Mouse (Mus musculus): ENCODE data around the gene Tmeff2. TPM values are rescaled to one million over a fixed set of nuclear protein-coding genes. Genes with fewer than 3 reads are reported as not detected.

The Tmeff2 gene
- polyA plus RNA-seq, 1 experiment from 2014 or later = 11.9 TPM

DNA sequence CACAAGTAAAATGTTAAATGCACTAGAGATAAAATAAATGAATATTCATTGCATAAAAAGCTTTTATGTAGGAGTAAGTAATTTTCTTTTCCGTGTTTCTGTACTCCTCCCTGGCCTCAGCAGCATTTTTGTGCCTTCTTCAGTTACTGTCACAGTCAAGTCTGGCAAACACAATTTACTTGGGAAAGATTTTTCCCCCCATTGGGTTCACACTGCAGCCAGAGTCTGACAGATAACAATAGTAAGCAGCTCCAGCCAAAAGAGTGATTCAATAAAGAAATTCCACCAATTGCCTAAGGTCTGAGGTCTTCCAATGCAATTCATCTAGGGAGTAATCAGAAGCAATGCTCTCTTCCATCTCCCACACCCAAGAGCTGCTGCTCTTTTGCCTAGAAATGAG, 48.1 kb downstream of the Tmeff2 start:
- Histone ChIP-seq H3K9me3 (no peaks in the 10 kb centered on the region), H3K4me3 (no peak overlapping the region), H3K36me3 (no peaks in the 10 kb centered on the region), H3K27me3 (ENCODE audit: insufficient read depth, poor library complexity, severe bottlenecking) (no peaks in the 10 kb centered on the region), H3K27ac (no peak overlapping the region), H3K4me1 (replicated peaks) (no peaks in the 10 kb centered on the region)
- DNase-seq (ENCODE audit: low spot score) = no peak
- WGBS = 67% methylated on average over 1 of the region's 1 CpGs

- no peaks in the 10 kb centered on the region for H3K4me1 ChIP-seq (replicated peaks)
- no peaks in the 10 kb centered on the region for H3K36me3 ChIP-seq
- no peak for DNase-seq (ENCODE audit: low spot score)
- no peak overlapping the region for H3K4me3 ChIP-seq
- WGBS = 91% methylated on average over 1 of the region's 1 CpGs
- no peaks in the 10 kb centered on the region for H3K9me3 ChIP-seq
- H3K27ac ChIP-seq = no peak overlapping the region
- H3K27me3 ChIP-seq (ENCODE audit: insufficient read depth, poor library complexity, severe bottlenecking) = no peaks in the 10 kb centered on the region
Measured at GRCm38 (mm10) chr1:50958844-50959243, 58.4 kb downstream of the Tmeff2 start.

DNA sequence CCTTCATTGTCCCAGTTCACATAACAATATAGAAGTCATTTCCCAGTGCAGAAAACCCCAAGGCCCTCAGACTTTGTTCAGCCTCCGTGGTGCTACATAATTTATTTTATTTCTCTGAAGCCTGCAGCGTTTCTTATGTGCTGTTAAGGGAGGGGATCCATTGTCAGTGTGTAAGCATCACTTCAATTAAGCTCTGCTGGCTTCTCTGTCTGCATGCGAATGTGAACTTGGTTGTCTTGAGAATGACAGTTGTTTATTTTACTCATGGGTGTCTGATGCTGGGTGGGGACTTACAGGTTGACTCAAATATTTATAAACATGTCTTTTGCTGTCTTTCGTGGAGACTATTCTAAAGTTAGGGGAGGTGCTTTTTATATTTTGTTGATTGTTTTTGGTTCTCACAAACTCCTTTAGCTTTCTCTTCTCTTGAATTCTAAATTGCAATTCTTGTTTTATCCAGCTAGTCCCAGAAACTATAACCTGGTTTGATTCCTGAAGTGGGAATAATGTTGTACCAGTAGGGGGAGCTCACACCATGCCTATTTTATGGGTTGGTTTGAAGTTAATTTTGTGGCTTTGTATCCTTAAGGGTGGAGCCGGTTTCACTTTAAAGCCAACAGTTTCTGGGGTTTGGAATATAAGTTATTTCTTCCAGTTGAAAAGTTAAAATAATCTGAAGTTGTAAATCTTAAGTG, 61.7 kb downstream of the Tmeff2 start:
- H3K27ac ChIP-seq = no peak overlapping the region
- DNase-seq (ENCODE audit: low spot score) = peak; percentile 33
- no peaks in the 10 kb centered on the region for H3K27me3 ChIP-seq (ENCODE audit: insufficient read depth, poor library complexity, severe bottlenecking)
- H3K4me3 ChIP-seq = no peak overlapping the region
- H3K9me3 ChIP-seq = no peaks in the 10 kb centered on the region
- H3K36me3 ChIP-seq = no peaks in the 10 kb centered on the region
- no peaks in the 10 kb centered on the region for H3K4me1 ChIP-seq (replicated peaks)
- 54% methylated on average over 5 of the region's 5 CpGs for WGBS

DNA sequence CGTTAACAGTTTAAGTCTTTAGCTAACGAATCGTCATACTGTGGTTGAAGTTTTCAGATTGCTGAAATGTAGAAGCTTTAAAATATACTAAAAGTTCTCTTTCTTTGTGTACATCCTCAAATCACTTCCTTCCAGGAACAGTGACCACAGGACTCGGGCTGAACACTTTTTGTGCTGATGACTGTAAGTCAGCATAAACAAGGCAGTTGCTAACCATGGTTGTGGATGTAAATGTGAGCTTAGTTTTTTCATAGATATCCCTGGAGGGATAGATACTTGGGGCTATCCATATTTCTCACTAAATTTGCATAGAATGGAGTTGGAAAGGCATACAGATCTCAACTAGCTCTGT, 62.2 kb downstream of the Tmeff2 start:
- no peak for DNase-seq (ENCODE audit: low spot score)
- 71% methylated on average over 4 of the region's 4 CpGs for WGBS
- no peaks in the 10 kb centered on the region for H3K4me1 ChIP-seq (replicated peaks)
- no peaks in the 10 kb centered on the region for H3K9me3 ChIP-seq
- H3K27ac ChIP-seq = no peak overlapping the region
- no peak overlapping the region for H3K4me3 ChIP-seq
- no peaks in the 10 kb centered on the region for H3K27me3 ChIP-seq (ENCODE audit: insufficient read depth, poor library complexity, severe bottlenecking)
- H3K36me3 ChIP-seq = no peaks in the 10 kb centered on the region

DNA sequence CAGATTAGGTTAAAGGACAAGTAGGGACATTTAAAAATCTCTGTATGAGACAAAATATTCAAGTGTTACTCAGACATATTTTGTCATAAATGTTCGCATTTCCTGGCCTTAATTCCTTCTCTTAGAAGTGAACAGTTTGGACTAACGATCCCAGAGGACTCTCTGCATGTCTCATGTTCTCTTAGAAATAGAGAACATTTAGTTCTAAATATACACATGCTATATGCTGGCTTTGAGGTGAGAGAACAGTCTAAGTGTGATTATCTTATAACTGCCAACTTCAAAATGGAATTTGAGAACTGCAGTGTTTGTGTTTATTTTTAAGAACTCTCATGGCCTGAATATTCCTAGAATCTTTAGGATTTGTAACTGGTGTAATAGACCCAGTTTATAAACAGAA, 69.2 kb downstream of the Tmeff2 start:
- Histone ChIP-seq H3K4me3 (no peak overlapping the region), H3K9me3 (no peaks in the 10 kb centered on the region)
- WGBS = 92% methylated on average over 2 of the region's 2 CpGs

DNA sequence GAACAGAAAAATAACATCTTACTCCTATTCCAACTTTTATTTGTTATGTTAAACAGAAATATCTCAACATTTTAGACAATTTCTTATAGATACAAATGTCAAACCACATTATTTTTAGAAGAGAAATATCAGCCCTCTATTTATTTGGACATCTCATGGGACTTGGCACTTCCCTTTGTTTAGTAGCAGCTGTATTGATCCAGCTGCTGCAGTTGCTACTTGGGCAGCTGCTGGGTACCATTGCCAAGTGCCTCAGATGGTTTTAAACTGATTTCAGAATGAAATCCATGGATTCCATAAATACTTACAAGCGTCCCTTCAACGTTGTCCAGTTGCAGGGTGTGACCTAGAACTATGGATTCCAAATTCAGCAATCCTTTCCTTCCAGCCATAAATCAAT, 70.4 kb downstream of the Tmeff2 start:
- no peaks in the 10 kb centered on the region for H3K36me3 ChIP-seq
- no peak overlapping the region for H3K4me3 ChIP-seq
- 75% methylated on average over 2 of the region's 2 CpGs for WGBS
- DNase-seq (ENCODE audit: low spot score) = no peak
- no peak overlapping the region for H3K27ac ChIP-seq
- H3K27me3 ChIP-seq (ENCODE audit: insufficient read depth, poor library complexity, severe bottlenecking) = no peaks in the 10 kb centered on the region
- H3K4me1 ChIP-seq (replicated peaks) = no peaks in the 10 kb centered on the region
- H3K9me3 ChIP-seq = no peaks in the 10 kb centered on the region

More for the DNA sequence above, 69.2 kb downstream of the Tmeff2 start:
- no peaks in the 10 kb centered on the region for H3K27me3 ChIP-seq (ENCODE audit: insufficient read depth, poor library complexity, severe bottlenecking)
- H3K4me1 ChIP-seq (replicated peaks) = no peaks in the 10 kb centered on the region
- H3K36me3 ChIP-seq = no peaks in the 10 kb centered on the region
- no peak for DNase-seq (ENCODE audit: low spot score)
- H3K27ac ChIP-seq = no peak overlapping the region

- H3K27me3 ChIP-seq (ENCODE audit: insufficient read depth, poor library complexity, severe bottlenecking) = no peaks in the 10 kb centered on the region
- H3K4me1 ChIP-seq (replicated peaks) = no peaks in the 10 kb centered on the region
- H3K27ac ChIP-seq = no peak overlapping the region
- H3K4me3 ChIP-seq = no peak overlapping the region
- no peaks in the 10 kb centered on the region for H3K36me3 ChIP-seq
- DNase-seq (ENCODE audit: low spot score) = no peak
- no peaks in the 10 kb centered on the region for H3K9me3 ChIP-seq
- 82% methylated on average over 6 of the region's 6 CpGs for WGBS
Measured at GRCm38 (mm10) chr1:50972509-50973436, 72.3 kb downstream of the Tmeff2 start.

DNA sequence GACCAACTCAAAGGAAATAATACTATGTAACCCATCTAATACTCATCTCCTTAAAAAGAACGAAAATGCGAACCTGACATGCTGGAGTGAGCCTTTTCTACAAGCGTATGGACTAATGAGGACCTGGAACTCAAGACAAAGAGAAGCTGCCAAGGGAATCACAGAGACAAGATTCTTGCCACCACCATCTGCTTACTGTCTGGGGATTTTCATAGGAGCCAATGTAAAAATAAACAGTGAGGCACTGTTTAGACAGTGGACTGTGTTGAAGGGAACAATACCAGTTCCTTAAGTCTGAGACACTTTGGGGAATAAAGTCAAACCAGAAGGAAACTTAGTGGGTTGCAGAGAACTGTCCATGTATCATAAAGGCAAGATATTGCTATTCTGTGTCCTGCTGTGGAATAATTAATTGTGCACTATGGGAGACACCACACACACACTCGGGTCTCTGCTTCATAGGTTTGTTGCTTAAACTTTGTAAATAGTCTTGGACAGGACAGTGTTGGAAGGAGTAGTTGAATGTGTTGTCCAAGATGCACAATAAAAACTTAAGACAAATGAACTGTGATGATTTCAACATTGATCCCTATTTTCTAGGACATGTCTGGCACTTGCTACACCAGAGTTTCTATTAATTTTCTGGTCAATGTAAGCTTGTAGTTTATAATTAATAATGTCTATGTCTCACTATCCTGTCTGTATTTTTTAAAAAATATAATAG, 79.1 kb downstream of the Tmeff2 start:
- Histone ChIP-seq H3K36me3 (no peaks in the 10 kb centered on the region), H3K4me3 (no peak overlapping the region), H3K4me1 (replicated peaks) (no peaks in the 10 kb centered on the region), H3K9me3 (no peaks in the 10 kb centered on the region), H3K27ac (no peak overlapping the region), H3K27me3 (ENCODE audit: insufficient read depth, poor library complexity, severe bottlenecking) (no peaks in the 10 kb centered on the region)
- no peak for DNase-seq (ENCODE audit: low spot score)
- WGBS = 69% methylated on average over 4 of the region's 4 CpGs

GRCm38 (mm10) chr1:50980591-50980990, 80.1 kb downstream of the Tmeff2 start:
- no peak overlapping the region for H3K4me3 ChIP-seq
- no peaks in the 10 kb centered on the region for H3K27me3 ChIP-seq (ENCODE audit: insufficient read depth, poor library complexity, severe bottlenecking)
- DNase-seq (ENCODE audit: low spot score) = no peak
- no peaks in the 10 kb centered on the region for H3K36me3 ChIP-seq
- H3K9me3 ChIP-seq = no peaks in the 10 kb centered on the region
- H3K27ac ChIP-seq = no peak overlapping the region
- no peaks in the 10 kb centered on the region for H3K4me1 ChIP-seq (replicated peaks)
- WGBS = 78% methylated on average over 4 of the region's 4 CpGs

DNA sequence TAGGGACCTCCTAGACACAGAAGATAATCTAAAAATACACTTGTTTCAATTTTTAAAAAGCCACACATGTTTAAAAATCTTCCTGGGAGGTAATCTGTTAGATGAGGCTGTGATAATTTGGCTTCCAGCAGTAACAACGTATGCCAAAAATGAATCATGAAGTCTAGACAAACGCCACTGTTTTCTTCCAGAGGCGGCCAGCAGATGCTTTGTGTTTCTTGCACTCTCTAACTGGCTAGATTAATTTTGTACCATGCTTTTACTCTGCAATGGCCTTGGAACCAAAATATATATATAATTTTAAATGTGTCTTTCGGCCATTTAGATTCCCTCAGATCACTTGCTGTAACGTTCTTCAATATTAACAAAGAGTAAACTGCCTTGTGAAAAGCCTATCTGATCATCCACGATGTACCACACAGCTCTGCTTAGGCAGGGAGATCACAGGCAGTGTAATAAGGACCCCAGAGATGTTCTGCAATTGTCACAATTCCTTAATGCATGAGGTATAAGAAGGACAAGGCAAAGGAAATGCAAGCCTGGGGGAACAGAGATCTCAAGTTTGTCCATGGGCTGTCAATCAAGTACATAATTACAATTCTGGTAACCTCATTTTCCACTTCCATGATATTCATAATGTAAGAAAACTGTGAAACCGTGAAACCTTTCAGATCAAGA, 80.8 kb downstream of the Tmeff2 start:
- H3K27me3 ChIP-seq (ENCODE audit: insufficient read depth, poor library complexity, severe bottlenecking) = no peaks in the 10 kb centered on the region
- H3K27ac ChIP-seq = no peak overlapping the region
- no peaks in the 10 kb centered on the region for H3K9me3 ChIP-seq
- no peaks in the 10 kb centered on the region for H3K36me3 ChIP-seq
- no peaks in the 10 kb centered on the region for H3K4me1 ChIP-seq (replicated peaks)
- H3K4me3 ChIP-seq = no peak overlapping the region
- 89% methylated on average over 7 of the region's 7 CpGs for WGBS
- no peak for DNase-seq (ENCODE audit: low spot score)

DNA sequence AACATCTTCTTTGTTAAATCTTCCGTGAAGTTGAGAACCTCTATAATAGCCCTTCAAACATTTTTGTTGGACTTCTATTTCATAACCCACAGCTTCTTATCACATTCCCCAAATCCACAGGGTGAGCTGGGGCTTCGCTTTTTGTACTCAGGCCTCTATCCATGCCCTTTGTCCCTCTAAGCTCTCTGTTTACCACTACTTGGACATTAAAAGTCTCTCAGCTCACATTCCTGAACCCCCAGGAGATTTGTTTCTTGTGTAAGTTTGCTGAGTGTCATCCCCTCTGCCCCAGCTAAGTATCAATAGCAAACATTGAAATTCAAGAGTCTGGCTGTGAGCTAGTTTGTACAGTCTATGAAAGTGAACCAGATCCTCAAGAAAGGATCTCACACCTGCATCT, 90.2 kb downstream of the Tmeff2 start:
- WGBS = 57% methylated on average over 2 of the region's 2 CpGs
- H3K36me3 ChIP-seq = no peaks in the 10 kb centered on the region

GRCm38 (mm10) chr1:50994505-50994904, 94.1 kb downstream of the Tmeff2 start:
- Histone ChIP-seq H3K9me3 (no peaks in the 10 kb centered on the region), H3K36me3 (no peaks in the 10 kb centered on the region), H3K4me1 (replicated peaks) (no peaks in the 10 kb centered on the region), H3K4me3 (no peak overlapping the region), H3K27ac (no peak overlapping the region), H3K27me3 (ENCODE audit: insufficient read depth, poor library complexity, severe bottlenecking) (no peaks in the 10 kb centered on the region)
- DNase-seq (ENCODE audit: low spot score) = no peak
- WGBS = 88% methylated on average over 1 of the region's 1 CpGs

More for the DNA sequence above, 90.2 kb downstream of the Tmeff2 start:
- Histone ChIP-seq H3K4me1 (replicated peaks) (no peaks in the 10 kb centered on the region), H3K27me3 (ENCODE audit: insufficient read depth, poor library complexity, severe bottlenecking) (no peaks in the 10 kb centered on the region), H3K27ac (no peak overlapping the region), H3K4me3 (no peak overlapping the region), H3K9me3 (no peaks in the 10 kb centered on the region)
- DNase-seq (ENCODE audit: low spot score) = no peak
